Mouse (Mus musculus) cortical plate, adult 2 months (tissue): ENCODE measurements around the gene Lrrc3c. TPM values are rescaled to one million over a fixed set of nuclear protein-coding genes. Genes with fewer than 3 reads are reported as not detected.

Source experiments
- H3K27ac ChIP-seq: fragments of 200-500 bp; 2 replicates; pipeline ENCODE4 v1.5.1; 2012; ENCODE audit warnings: low read length, control low read depth, inconsistent platforms; ENCODE audit not compliant: insufficient read depth
- H3K4me1 ChIP-seq: fragments of 200-500 bp; 2 replicates; pipeline ENCODE4 v1.6.1; 2011; ENCODE audit warnings: low read length; ENCODE audit not compliant: control insufficient read depth, insufficient read depth
- H3K4me3 ChIP-seq: fragments of 200-500 bp; 2 replicates; pipeline ENCODE4 v1.5.1; 2011; ENCODE audit warnings: mild to moderate bottlenecking, low read length, control low read depth; ENCODE audit not compliant: insufficient read depth
- CTCF ChIP-seq: fragments of 200-500 bp; IDR thresholded peaks from 2 replicates; pipeline ENCODE4 v1.5.1; 2011; ENCODE audit warnings: mild to moderate bottlenecking, control low read depth, low read length; ENCODE audit not compliant: insufficient read depth; ENCODE audit errors: extremely low read depth
- POLR2A ChIP-seq: fragments of 200-500 bp; IDR thresholded peaks from 2 replicates; pipeline ENCODE4 v1.6.1; 2011; ENCODE audit warnings: mild to moderate bottlenecking, low read length, control low read depth; ENCODE audit not compliant: insufficient read depth; ENCODE audit errors: extremely low read depth
- polyA plus RNA-seq: library from polyadenylated mRNA; depleted of rRNA; stranded (reverse); fragments of >200 nt; gene quantifications from 2 replicates; pipeline ENCODE4 v1.2.3, GENCODE M21; 2012

Gene Lrrc3c
- polyA plus RNA-seq, 1 experiment = not detected

- Histone ChIP-seq H3K27ac (no peak overlapping the region), H3K4me1 (no peaks in the 10 kb centered on the region), H3K4me3 (no peak overlapping the region)
- no peak for TF ChIP-seq POLR2A
- TF ChIP-seq CTCF = no peak
Observed at GRCm38 (mm10) chr11:98568326-98568725, 29.8 kb upstream of the Lrrc3c start.

GRCm38 (mm10) chr11:98569461-98569860 lies 28.6 kb upstream of the Lrrc3c start:
- TF ChIP-seq CTCF (no peak), POLR2A (no peak)
- no peak overlapping the region for H3K27ac ChIP-seq
- H3K4me3 ChIP-seq = no peak overlapping the region
- no peaks in the 10 kb centered on the region for H3K4me1 ChIP-seq

GRCm38 (mm10) chr11:98577776-98578175 lies 20.3 kb upstream of the Lrrc3c start:
- H3K4me1 ChIP-seq = no peaks in the 10 kb centered on the region
- TF ChIP-seq POLR2A (no peak), CTCF (no peak)
- no peak overlapping the region for H3K27ac ChIP-seq
- no peak overlapping the region for H3K4me3 ChIP-seq

GRCm38 (mm10) chr11:98580301-98581121 lies 17.6 kb upstream of the Lrrc3c start:
- Histone ChIP-seq H3K27ac (no peak overlapping the region), H3K4me1 (peaks cover 2% of the 10 kb centered on the region; the same call in 1 of the 2 replicates), H3K4me3 (no peak overlapping the region)
- TF ChIP-seq CTCF (no peak), POLR2A (no peak)

GRCm38 (mm10) chr11:98581286-98582029 lies 16.6 kb upstream of the Lrrc3c start:
- Histone ChIP-seq H3K27ac (no peak overlapping the region), H3K4me3 (no peak overlapping the region), H3K4me1 (peaks cover 5% of the 10 kb centered on the region; the same call in 1 of the 2 replicates)
- no peak for TF ChIP-seq POLR2A
- TF ChIP-seq CTCF = no peak

GRCm38 (mm10) chr11:98582030-98582388 lies 16.1 kb upstream of the Lrrc3c start:
- TF ChIP-seq POLR2A = no peak
- no peak for TF ChIP-seq CTCF
- Histone ChIP-seq H3K4me1 (peaks cover 5% of the 10 kb centered on the region; the same call in 1 of the 2 replicates), H3K27ac (no peak overlapping the region), H3K4me3 (no peak overlapping the region)

- TF ChIP-seq POLR2A (no peak), CTCF (no peak)
- peaks cover 5% of the 10 kb centered on the region; the same call in 1 of the 2 replicates for H3K4me1 ChIP-seq
- H3K4me3 ChIP-seq = no peak overlapping the region
- H3K27ac ChIP-seq = no peak overlapping the region
Observed at GRCm38 (mm10) chr11:98582551-98583264, 15.4 kb upstream of the Lrrc3c start.

- H3K4me3 ChIP-seq = no peak overlapping the region
- no peak for TF ChIP-seq POLR2A
- no peak for TF ChIP-seq CTCF
- H3K27ac ChIP-seq = no peak overlapping the region
- peaks cover 5% of the 10 kb centered on the region; the same call in 1 of the 2 replicates for H3K4me1 ChIP-seq
Observed at GRCm38 (mm10) chr11:98583265-98583552, 14.9 kb upstream of the Lrrc3c start.

- peaks cover 5% of the 10 kb centered on the region; the same call in 1 of the 2 replicates for H3K4me1 ChIP-seq
- TF ChIP-seq POLR2A (no peak), CTCF (no peak)
- H3K4me3 ChIP-seq = no peak overlapping the region
- H3K27ac ChIP-seq = no peak overlapping the region
Observed at GRCm38 (mm10) chr11:98583571-98583970, 14.5 kb upstream of the Lrrc3c start.

- no peak for TF ChIP-seq POLR2A
- no peak for TF ChIP-seq CTCF
- Histone ChIP-seq H3K4me3 (no peak overlapping the region), H3K27ac (no peak overlapping the region), H3K4me1 (peaks cover 5% of the 10 kb centered on the region; the same call in 1 of the 2 replicates)
Observed at GRCm38 (mm10) chr11:98584146-98584545, 13.9 kb upstream of the Lrrc3c start.
